Mouse (Mus musculus): ENCODE data around the gene Tmed4. TPM values are rescaled to one million over a fixed set of nuclear protein-coding genes. Genes with fewer than 3 reads are reported as not detected.
"Not testable (repeated sequence)": the region's sequence is repeated elsewhere in the genome, so short reads cannot be mapped to it uniquely, and the experiment has no call there.

Gene Tmed4
- polyA plus RNA-seq, 1 experiment from 2014 or later, result 203 TPM

DNA sequence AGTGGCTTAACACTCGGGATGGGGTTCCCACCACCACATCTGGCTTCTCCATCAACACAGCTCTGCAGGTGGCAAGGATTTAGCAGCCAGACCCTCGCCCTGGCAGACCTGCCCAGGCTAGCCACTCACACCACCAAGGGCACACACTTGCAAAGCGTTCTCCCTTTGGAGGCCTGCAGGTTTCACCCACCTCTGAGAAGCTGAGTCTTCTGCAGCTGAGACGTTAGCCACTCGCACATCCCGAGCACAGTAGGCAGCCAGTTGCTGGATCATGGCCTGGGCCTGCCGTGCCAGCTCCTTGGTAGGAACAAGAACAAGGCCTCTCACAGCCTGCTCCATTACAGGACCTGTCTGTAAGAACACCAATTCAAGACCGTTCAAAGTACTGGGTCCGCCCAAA is 8.0 kb downstream of the Tmed4 start:
- no peaks in the 10 kb centered on the region for H3K9me3 ChIP-seq (ENCODE audit: control insufficient read depth)
- ATAC-seq, result no peak
- H3K4me3 ChIP-seq (ENCODE audit: low read depth, low read length), result peak overlapping the region; percentile 89
- no peak overlapping the region for H3K27ac ChIP-seq (ENCODE audit: low read depth, low read length)
- peaks cover 55% of the 10 kb centered on the region for H3K36me3 ChIP-seq (ENCODE audit: control insufficient read depth, insufficient read depth)
- H3K4me2 ChIP-seq (replicated peaks; ENCODE audit: low read depth), result peak overlapping the region; percentile 84
- no peaks in the 10 kb centered on the region for H3K27me3 ChIP-seq (replicated peaks; ENCODE audit: control insufficient read depth, insufficient read depth, low read length)
- H3K4me1 ChIP-seq (replicated peaks; ENCODE audit: control insufficient read depth, insufficient read depth, low read length), result peaks cover 4% of the 10 kb centered on the region; the same call in 1 of the 2 replicates
- peak overlapping the region; percentile 81 for H3K9ac ChIP-seq (ENCODE audit: low read depth, low read length)
- TF ChIP-seq CTCF (IDR thresholded peaks at IDR 0.05; ENCODE audit: low read depth), result no peak
- 60% methylated on average over 9 of the region's 9 CpGs for WGBS

DNA sequence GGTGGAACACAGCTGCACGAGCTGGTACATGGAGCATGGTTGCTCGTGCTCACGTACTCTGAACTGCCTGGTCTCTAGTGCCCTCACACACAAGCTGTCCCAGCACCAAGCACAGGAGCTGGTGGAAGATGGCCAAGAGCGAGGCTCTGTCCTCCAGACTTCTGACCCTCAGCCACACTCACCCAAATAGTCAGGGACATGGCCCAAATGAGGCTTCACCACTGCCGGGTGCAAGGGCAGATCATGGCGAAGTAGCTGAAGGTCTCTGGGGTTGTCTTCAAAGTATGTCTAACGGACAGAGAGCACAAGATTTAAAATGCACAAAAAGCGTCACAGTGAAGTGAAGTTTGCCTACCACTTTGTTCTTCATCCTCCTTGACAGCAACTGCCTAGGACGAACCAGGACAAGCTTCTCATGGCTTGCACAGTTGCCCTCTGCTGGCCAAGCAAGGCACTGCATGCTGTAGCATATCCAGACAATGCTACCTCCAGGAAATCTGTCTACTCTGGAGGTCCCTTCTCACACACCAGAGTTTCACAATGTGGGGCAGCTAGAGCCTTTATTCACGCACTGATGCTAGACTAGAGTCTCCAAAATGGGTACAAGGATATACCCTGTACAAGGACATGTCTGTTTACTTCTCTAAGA is 13.1 kb downstream of the Tmed4 start:
- Histone ChIP-seq H3K36me3 (ENCODE audit: control insufficient read depth, insufficient read depth) (peaks cover 79% of the 10 kb centered on the region), H3K9me3 (ENCODE audit: control insufficient read depth) (no peaks in the 10 kb centered on the region), H3K27me3 (replicated peaks; ENCODE audit: control insufficient read depth, insufficient read depth, low read length) (no peaks in the 10 kb centered on the region), H3K27ac (ENCODE audit: low read depth, low read length) (peak overlapping the region; percentile 17; the same call in 1 of the 2 replicates), H3K4me3 (ENCODE audit: low read depth, low read length) (no peak overlapping the region), H3K4me2 (replicated peaks; ENCODE audit: low read depth) (no peak overlapping the region), H3K9ac (ENCODE audit: low read depth, low read length) (no peak overlapping the region), H3K4me1 (replicated peaks; ENCODE audit: control insufficient read depth, insufficient read depth, low read length) (peaks cover 2% of the 10 kb centered on the region; the same call in 1 of the 2 replicates)
- peak; percentile 98 for TF ChIP-seq CTCF (IDR thresholded peaks at IDR 0.05; ENCODE audit: low read depth)
- ATAC-seq, result 0 out of 2 replicates have a peak, but pooled peaks have one; percentile 28
- WGBS, result 75% methylated on average over 10 of the region's 10 CpGs

DNA sequence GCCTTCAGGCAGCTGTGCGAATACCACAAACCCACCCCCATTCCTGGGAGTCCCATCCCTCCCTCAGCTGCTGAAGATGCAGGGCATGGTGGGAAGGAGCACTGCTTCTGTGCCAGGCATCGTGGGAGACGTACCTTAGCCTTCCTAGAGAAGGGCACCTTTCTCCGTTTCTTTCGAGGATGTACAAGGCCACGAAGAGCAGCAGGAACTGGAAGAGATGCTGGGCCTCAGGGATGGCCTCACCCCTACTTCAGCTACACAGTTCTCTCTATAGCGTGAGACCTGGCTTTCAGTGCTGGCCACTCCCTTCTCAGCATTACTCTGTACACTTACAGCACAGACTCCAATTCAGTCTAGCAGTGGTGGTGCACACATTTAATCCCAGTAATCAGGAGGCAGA is 15.3 kb downstream of the Tmed4 start:
- 87% methylated on average over 7 of the region's 7 CpGs for WGBS
- Histone ChIP-seq H3K36me3 (ENCODE audit: control insufficient read depth, insufficient read depth) (peaks cover 64% of the 10 kb centered on the region), H3K4me3 (ENCODE audit: low read depth, low read length) (no peak overlapping the region), H3K4me1 (replicated peaks; ENCODE audit: control insufficient read depth, insufficient read depth, low read length) (no peaks in the 10 kb centered on the region), H3K9me3 (ENCODE audit: control insufficient read depth) (no peaks in the 10 kb centered on the region), H3K4me2 (replicated peaks; ENCODE audit: low read depth) (no peak overlapping the region), H3K9ac (ENCODE audit: low read depth, low read length) (no peak overlapping the region), H3K27ac (ENCODE audit: low read depth, low read length) (peak overlapping the region; percentile 28; the same call in 1 of the 2 replicates), H3K27me3 (replicated peaks; ENCODE audit: control insufficient read depth, insufficient read depth, low read length) (no peaks in the 10 kb centered on the region)
- no peak for TF ChIP-seq CTCF (IDR thresholded peaks at IDR 0.05; ENCODE audit: low read depth)
- ATAC-seq, result no peak

DNA sequence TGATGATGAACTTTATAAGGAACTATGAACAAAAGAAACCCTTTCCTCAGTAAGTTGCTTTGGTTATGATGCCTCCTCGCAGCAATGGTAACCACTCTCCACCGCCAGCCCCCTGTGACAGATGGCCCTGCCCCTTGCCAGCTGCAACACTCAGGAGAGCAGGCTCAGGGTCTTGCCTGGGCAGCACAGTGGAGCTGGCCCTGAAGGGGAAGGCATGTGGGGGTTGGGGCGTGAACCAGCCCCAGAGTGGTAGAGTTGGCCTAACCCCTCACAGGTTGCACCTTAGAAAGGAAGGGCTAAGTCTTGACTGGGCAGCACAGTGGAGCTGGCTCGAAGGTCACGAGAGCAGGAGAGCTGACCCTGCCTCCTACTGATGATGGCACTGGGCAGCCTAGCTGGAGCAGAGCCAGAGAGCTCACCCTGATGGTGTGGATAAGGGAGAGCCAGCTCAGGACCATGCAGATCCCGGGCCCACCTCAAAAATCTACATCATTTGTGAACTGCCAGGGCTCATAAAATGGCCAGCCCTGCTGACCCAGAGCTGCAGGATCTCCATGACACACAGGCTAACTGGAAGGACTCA is 18.1 kb downstream of the Tmed4 start:
- TF ChIP-seq CTCF (IDR thresholded peaks at IDR 0.05; ENCODE audit: low read depth), result no peak
- H3K4me1 ChIP-seq (replicated peaks; ENCODE audit: control insufficient read depth, insufficient read depth, low read length), result 0 out of 2 replicates have a peak, but pooled peaks cover 7% of the 10 kb centered on the region
- no peak overlapping the region for H3K4me3 ChIP-seq (ENCODE audit: low read depth, low read length)
- ATAC-seq, result no peak
- H3K27ac ChIP-seq (ENCODE audit: low read depth, low read length), result no peak overlapping the region
- no peaks in the 10 kb centered on the region for H3K27me3 ChIP-seq (replicated peaks; ENCODE audit: control insufficient read depth, insufficient read depth, low read length)
- no peak overlapping the region for H3K9ac ChIP-seq (ENCODE audit: low read depth, low read length)
- H3K9me3 ChIP-seq (ENCODE audit: control insufficient read depth), result no peaks in the 10 kb centered on the region
- H3K36me3 ChIP-seq (ENCODE audit: control insufficient read depth, insufficient read depth), result peaks cover 36% of the 10 kb centered on the region
- 63% methylated on average over 6 of the region's 6 CpGs for WGBS
- no peak overlapping the region for H3K4me2 ChIP-seq (replicated peaks; ENCODE audit: low read depth)

DNA sequence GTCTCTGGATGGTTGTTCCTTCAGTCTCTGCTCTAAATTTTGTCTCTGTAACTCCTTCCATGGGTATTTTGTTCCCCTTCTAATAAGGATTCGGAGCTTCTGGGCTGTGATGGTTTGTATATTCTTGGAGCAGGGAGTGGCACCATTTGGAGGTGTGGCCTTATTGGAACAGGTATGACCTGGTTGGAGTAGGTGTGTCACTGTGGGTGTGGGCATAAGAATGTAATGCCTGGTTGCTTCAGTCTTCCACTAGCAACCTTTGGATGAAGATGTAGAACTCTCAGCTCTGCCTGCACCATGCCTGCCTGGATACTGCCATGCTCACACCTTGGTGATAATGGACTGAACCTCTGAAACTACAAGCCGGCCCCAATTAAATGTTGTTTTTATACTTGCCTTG is 20.1 kb downstream of the Tmed4 start:
- H3K9me3 ChIP-seq (ENCODE audit: control insufficient read depth); H3K4me1 ChIP-seq (replicated peaks; ENCODE audit: control insufficient read depth, insufficient read depth, low read length); H3K27ac ChIP-seq (ENCODE audit: low read depth, low read length); H3K27me3 ChIP-seq (replicated peaks; ENCODE audit: control insufficient read depth, insufficient read depth, low read length); H3K9ac ChIP-seq (ENCODE audit: low read depth, low read length); H3K4me2 ChIP-seq (replicated peaks; ENCODE audit: low read depth); H3K4me3 ChIP-seq (ENCODE audit: low read depth, low read length): not testable (repeated sequence)
- 50% methylated on average over 2 of the region's 2 CpGs for WGBS
- H3K36me3 ChIP-seq (ENCODE audit: control insufficient read depth, insufficient read depth), result peaks cover 16% of the 10 kb centered on the region
- ATAC-seq, result peak; percentile 69

DNA sequence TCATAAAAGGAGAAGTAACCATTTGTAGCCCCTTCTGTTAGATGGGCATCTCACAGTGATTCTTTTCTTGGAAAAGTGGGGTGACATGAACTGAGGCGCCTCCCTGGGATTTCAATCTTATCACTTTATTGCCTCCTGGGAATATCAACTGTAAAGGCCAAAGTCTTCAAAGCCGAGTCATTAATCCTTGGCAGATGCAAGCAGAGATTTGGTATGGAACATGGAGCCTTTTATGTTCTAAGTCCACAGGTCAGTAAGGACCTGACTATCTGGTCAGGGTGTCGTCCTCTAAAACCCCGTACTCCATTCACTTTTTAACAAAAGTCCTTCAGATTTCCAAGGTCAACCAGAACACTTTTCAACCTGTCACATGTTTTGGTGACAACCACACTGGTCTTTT is 21.8 kb downstream of the Tmed4 start:
- no peak overlapping the region for H3K4me3 ChIP-seq (ENCODE audit: low read depth, low read length)
- 43% methylated on average over 4 of the region's 4 CpGs for WGBS
- peak overlapping the region; percentile 42; the same call in 1 of the 2 replicates for H3K27ac ChIP-seq (ENCODE audit: low read depth, low read length)
- H3K4me2 ChIP-seq (replicated peaks; ENCODE audit: low read depth), result no peak overlapping the region; the same call in 1 of the 2 replicates
- no peaks in the 10 kb centered on the region; the same call in 1 of the 2 replicates for H3K36me3 ChIP-seq (ENCODE audit: control insufficient read depth, insufficient read depth)
- no peak overlapping the region for H3K9ac ChIP-seq (ENCODE audit: low read depth, low read length)
- no peaks in the 10 kb centered on the region for H3K27me3 ChIP-seq (replicated peaks; ENCODE audit: control insufficient read depth, insufficient read depth, low read length)
- ATAC-seq, result peak; percentile 59
- H3K4me1 ChIP-seq (replicated peaks; ENCODE audit: control insufficient read depth, insufficient read depth, low read length), result 0 out of 2 replicates have a peak, but pooled peaks cover 8% of the 10 kb centered on the region
- H3K9me3 ChIP-seq (ENCODE audit: control insufficient read depth), result no peaks in the 10 kb centered on the region
- no peak for TF ChIP-seq CTCF (IDR thresholded peaks at IDR 0.05; ENCODE audit: low read depth)

Measured in intestine, postnatal 0 days (tissue).